Comparison of ENCODE assay signal across 7 mouse cellular contexts in the genomic region with DNA sequence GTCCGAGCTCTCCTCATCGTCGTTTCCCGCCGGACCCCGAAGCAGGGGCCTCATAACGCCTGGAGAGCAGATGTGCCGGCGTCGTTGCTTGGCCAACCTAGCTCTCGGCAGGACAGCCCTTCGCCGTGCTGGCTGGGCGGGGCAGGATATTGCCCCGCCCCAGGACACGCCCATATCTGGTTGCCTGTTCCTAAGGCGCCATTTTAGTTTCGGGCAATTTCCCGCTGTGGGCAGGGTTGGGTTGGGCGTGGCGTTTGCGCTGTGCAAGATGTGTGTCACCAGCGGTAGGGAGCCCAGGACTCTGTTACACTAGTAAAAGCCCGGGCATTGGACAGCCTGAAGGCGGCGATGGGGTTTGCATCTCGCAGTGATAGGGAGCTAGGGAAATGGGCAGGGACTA. TPM values are rescaled to one million over a fixed set of nuclear protein-coding genes. Genes with fewer than 3 reads are reported as not detected.
DNase-seq lines count a peak whose midpoint lies in the region; ATAC-seq and TF ChIP-seq lines count a peak whose summit lies in the region.

A gene (minus strand): TSS at position 128 of the 400 bp plus-strand sequence.

- peaks cover 15% of the 10 kb centered on the region for H3K36me3 ChIP-seq in embryonic facial prominence, embryonic 10.5 days (replicated peaks)
- peaks cover 7% of the 10 kb centered on the region; the same call in 1 of the 2 replicates for H3K36me3 ChIP-seq in intestine, postnatal 0 days (ENCODE audit: control insufficient read depth, insufficient read depth)
- peaks cover 4% of the 10 kb centered on the region; the same call in 1 of the 2 replicates for H3K36me3 ChIP-seq in midbrain, embryonic 12.5 days
- no peaks in the 10 kb centered on the region for H3K36me3 ChIP-seq in small intestine, adult 2 months (ENCODE audit: control insufficient read depth, insufficient read depth, low read length)

- H3K4me3 ChIP-seq in embryonic facial prominence, embryonic 10.5 days = peak within 1 kb of the TSS; percentile 86
- H3K4me3 ChIP-seq in intestine, postnatal 0 days (ENCODE audit: low read depth, low read length) = peak within 1 kb of the TSS; percentile 74
- peak within 1 kb of the TSS; percentile 69 for H3K4me3 ChIP-seq in midbrain, embryonic 12.5 days
- peak within 1 kb of the TSS; percentile 98 for H3K4me3 ChIP-seq in small intestine, adult 2 months (ENCODE audit: low read depth, low read length)

- H3K9ac ChIP-seq in intestine, postnatal 0 days (ENCODE audit: low read depth, low read length) = peak within 1 kb of the TSS; percentile 82
- H3K9ac ChIP-seq in midbrain, embryonic 12.5 days (replicated peaks) = peak within 1 kb of the TSS; percentile 74

- no peaks in the 10 kb centered on the region for H3K27me3 ChIP-seq in embryonic facial prominence, embryonic 10.5 days (replicated peaks; ENCODE audit: low read depth, poor library complexity, severe bottlenecking)
- H3K27me3 ChIP-seq in intestine, postnatal 0 days (replicated peaks; ENCODE audit: control insufficient read depth, insufficient read depth, low read length) = no peaks in the 10 kb centered on the region
- no peaks in the 10 kb centered on the region for H3K27me3 ChIP-seq in midbrain, embryonic 12.5 days
- no peaks in the 10 kb centered on the region for H3K27me3 ChIP-seq in small intestine, adult 2 months (ENCODE audit: control insufficient read depth, insufficient read depth, low read length)

- peak within 1 kb of the TSS; percentile 78 for H3K4me2 ChIP-seq in intestine, postnatal 0 days (replicated peaks; ENCODE audit: low read depth)
- H3K4me2 ChIP-seq in midbrain, embryonic 12.5 days (replicated peaks) = peak within 1 kb of the TSS; percentile 60

- TF ChIP-seq CTCF in intestine, postnatal 0 days (IDR thresholded peaks at IDR 0.05; ENCODE audit: low read depth) = peak; percentile 39
- TF ChIP-seq CTCF in small intestine, adult 2 months (IDR thresholded peaks at IDR 0.05; ENCODE audit: extremely low read depth, insufficient read length, insufficient replicate concordance, low read depth, low read length) = no peak

- peak; percentile 89 for TF ChIP-seq POLR2A in small intestine, adult 2 months (IDR thresholded peaks at IDR 0.05; ENCODE audit: low read depth, low read length)

- ATAC-seq in intestine, postnatal 0 days = peak; percentile 93
- peak; percentile 98 for ATAC-seq in midbrain, embryonic 12.5 days (ENCODE audit: low FRiP score, low read depth)

- H3K27ac ChIP-seq in embryonic facial prominence, embryonic 10.5 days (replicated peaks) = peak within 1 kb of the TSS; percentile 91
- peak within 1 kb of the TSS; percentile 83 for H3K27ac ChIP-seq in intestine, postnatal 0 days (ENCODE audit: low read depth, low read length)
- H3K27ac ChIP-seq in midbrain, embryonic 12.5 days (replicated peaks) = peak within 1 kb of the TSS; percentile 64
- peak within 1 kb of the TSS; percentile 51 for H3K27ac ChIP-seq in small intestine, adult 2 months (ENCODE audit: insufficient read depth, low read depth, low read length)

- no peaks in the 10 kb centered on the region for H3K9me3 ChIP-seq in embryonic facial prominence, embryonic 10.5 days
- no peaks in the 10 kb centered on the region for H3K9me3 ChIP-seq in intestine, postnatal 0 days (ENCODE audit: control insufficient read depth)
- no peaks in the 10 kb centered on the region for H3K9me3 ChIP-seq in midbrain, embryonic 12.5 days

- intact Hi-C loops in left cerebral cortex, postnatal 4 days (cut with DNase I) = no loop called here

- H3K4me1 ChIP-seq in embryonic facial prominence, embryonic 10.5 days = peaks cover 12% of the 10 kb centered on the region
- H3K4me1 ChIP-seq in intestine, postnatal 0 days (replicated peaks; ENCODE audit: control insufficient read depth, insufficient read depth, low read length) = no peaks in the 10 kb centered on the region; the same call in 1 of the 2 replicates
- H3K4me1 ChIP-seq in midbrain, embryonic 12.5 days = peaks cover 5% of the 10 kb centered on the region
- H3K4me1 ChIP-seq in small intestine, adult 2 months (ENCODE audit: control insufficient read depth, insufficient read depth, insufficient read length, low read length) = peaks cover 17% of the 10 kb centered on the region; the same call in 1 of the 2 replicates

- WGBS in embryonic facial prominence, embryonic 10.5 days = under 1% methylated on average over 27 of the region's 27 CpGs
- WGBS in intestine, postnatal 0 days = under 1% methylated on average over 27 of the region's 27 CpGs
- WGBS in midbrain, embryonic 12.5 days = under 1% methylated on average over 27 of the region's 27 CpGs
- WGBS in small intestine, adult 2 months = 0% methylated on average over 27 of the region's 27 CpGs

- DNase-seq in adrenal gland, postnatal 10 days = peak; percentile 96
- peak; percentile 97 for DNase-seq in embryonic facial prominence, embryonic 10.5 days (ENCODE audit: low spot score)
- peak; percentile 52 for DNase-seq in gonadal fat pad, adult 2 months (ENCODE audit: low read depth)
- DNase-seq in left cerebral cortex, postnatal 4 days = peak; percentile 93

RNA-seq across cellular contexts. Expression of the gene that starts here (rescaled TPM):
- total RNA-seq in adrenal gland, postnatal 10 days (2021) = 10 to 100 TPM; 10.2 to 11.2 TPM
- polyA plus RNA-seq in embryonic facial prominence, embryonic 10.5 days (2016; fragmentation: Nextera tagmentation; extraction: Ambion mirVana) = 9.5 and 11.2 TPM in 2 replicates
- 20.9 and 28.5 TPM in 2 replicates for polyA plus RNA-seq in gonadal fat pad, adult 2 months (2012; rRNA removed)
- polyA plus RNA-seq in intestine, postnatal 0 days (2015; fragmentation: Nextera tagmentation; extraction: Ambion mirVana) = 250 and 313 TPM in 2 replicates
- total RNA-seq in left cerebral cortex, postnatal 4 days (2021) = 10 to 100 TPM; 11.8 to 13.3 TPM
- polyA plus RNA-seq in midbrain, embryonic 12.5 days (2016; fragmentation: Nextera tagmentation; extraction: Ambion mirVana) = 13.9 and 15.6 TPM in 2 replicates
- 2.8 and 14.5 TPM in 2 replicates for polyA plus RNA-seq in small intestine, adult 2 months (2012; rRNA removed)

Comparison
In these comparisons a context has a peak if more than half of its experiments do, and no peak if none do; other contexts are left out.
1. Peak in every context shown above with its lines: DNase-seq, ATAC-seq, H3K4me3 ChIP-seq and H3K27ac ChIP-seq.